Comparison of ENCODE assay signal across 10 mouse cellular contexts in the genomic region with DNA sequence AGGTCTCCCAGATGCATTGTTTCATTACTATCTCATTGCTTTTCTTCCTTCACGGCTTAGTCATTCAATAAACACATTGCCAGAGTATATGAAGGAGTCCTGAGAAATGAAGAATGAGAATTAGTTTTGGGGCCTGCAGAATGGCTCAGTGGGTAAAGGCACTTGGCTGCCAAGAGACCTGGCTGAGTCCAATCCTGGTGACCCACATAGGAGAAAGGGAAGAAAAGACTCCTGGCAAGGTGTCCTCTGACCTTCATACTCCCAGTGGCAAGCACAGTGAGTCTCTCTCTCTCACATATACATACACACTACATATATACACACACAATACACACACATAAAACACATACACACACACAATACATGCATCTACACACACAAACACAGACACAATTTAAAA.
A peak's percentile ranks its signal among the peaks of the same experiment; 100 is the strongest.
DNase-seq lines count a peak whose midpoint lies in the region; ATAC-seq lines count a peak whose summit lies in the region.
"Had no signal": no experiment of that assay in that cellular context is flagged by ENCODE, and none has a peak within 500 bp of the region (broad histone marks: within the 10 kb centered on the region; RNA-seq: fewer than 3 reads in every experiment).

No protein-coding gene starts in this region.

- peak overlapping the region; percentile 90; the same call in 1 of the 2 replicates for H3K4me3 ChIP-seq in hindbrain, embryonic 11.5 days (ENCODE audit: low read depth, low read length)
- peak overlapping the region; percentile 96 for H3K4me3 ChIP-seq in midbrain, embryonic 13.5 days (replicated peaks)

- H3K27ac ChIP-seq in hindbrain, embryonic 11.5 days (ENCODE audit: low read depth, low read length), result no peak overlapping the region
- H3K27ac ChIP-seq in midbrain, embryonic 13.5 days, result no peak overlapping the region

- H3K9me3 ChIP-seq in hindbrain, embryonic 11.5 days (ENCODE audit: control insufficient read depth, low read length), result no peaks in the 10 kb centered on the region
- no peaks in the 10 kb centered on the region for H3K9me3 ChIP-seq in midbrain, embryonic 13.5 days

- H3K27me3 ChIP-seq in hindbrain, embryonic 11.5 days (ENCODE audit: control insufficient read depth, insufficient read depth, low read length), result no peaks in the 10 kb centered on the region
- no peaks in the 10 kb centered on the region for H3K27me3 ChIP-seq in midbrain, embryonic 13.5 days

- no peak overlapping the region for H3K4me2 ChIP-seq in hindbrain, embryonic 11.5 days (replicated peaks; ENCODE audit: low read depth, low read length)
- peak overlapping the region; percentile 69 for H3K4me2 ChIP-seq in midbrain, embryonic 13.5 days (replicated peaks)

- no peak for ATAC-seq in hindbrain, embryonic 11.5 days (ENCODE audit: low FRiP score)
- ATAC-seq in midbrain, embryonic 13.5 days, result no peak

- peak; percentile 47 for DNase-seq in kidney, adult 11 months
- no peak for DNase-seq in kidney, postnatal 4 days
- peak; percentile 55 for DNase-seq in cerebellum, adult 9-11 months
- no peak for DNase-seq in hindbrain, embryonic 11.5 days (ENCODE audit: low spot score)
- DNase-seq in spleen, postnatal 14 days (ENCODE audit: low spot score in 2 of 2), result no peak
- DNase-seq in layer of hippocampus, postnatal 36 days, result no peak
- DNase-seq in layer of hippocampus, postnatal 10 days (ENCODE audit: low spot score in 2 of 2), result no peak
- DNase-seq: lung, adult 18-20 months; thymus, adult 18-20 months had no signal

- H3K4me1 ChIP-seq in hindbrain, embryonic 11.5 days (replicated peaks; ENCODE audit: control insufficient read depth, insufficient read depth, low read length), result no peaks in the 10 kb centered on the region
- H3K4me1 ChIP-seq in midbrain, embryonic 13.5 days (replicated peaks), result peaks cover 32% of the 10 kb centered on the region

- H3K9ac ChIP-seq in hindbrain, embryonic 11.5 days (ENCODE audit: low read depth, low read length), result no peak overlapping the region
- peak overlapping the region; percentile 97; the same call in 1 of the 2 replicates for H3K9ac ChIP-seq in midbrain, embryonic 13.5 days (replicated peaks)

- 88% methylated on average over 1 of the region's 1 CpGs for WGBS in hindbrain, embryonic 11.5 days
- 68% methylated on average over 1 of the region's 1 CpGs for WGBS in midbrain, embryonic 13.5 days

- no peaks in the 10 kb centered on the region for H3K36me3 ChIP-seq in hindbrain, embryonic 11.5 days (ENCODE audit: control insufficient read depth, insufficient read depth, low read length)
- H3K36me3 ChIP-seq in midbrain, embryonic 13.5 days, result peaks cover 19% of the 10 kb centered on the region

Comparison
In these comparisons a context has a peak if more than half of its experiments do, and no peak if none do; other contexts are left out.
1. DNase-seq: peak in kidney, adult 11 months (single experiment) and cerebellum, adult 9-11 months (single experiment); none in kidney, postnatal 4 days (0 of 2), hindbrain, embryonic 11.5 days (single experiment), spleen, postnatal 14 days (0 of 2), layer of hippocampus, postnatal 36 days (0 of 2) and layer of hippocampus, postnatal 10 days (0 of 2).